Mouse (Mus musculus) CH12.LX (cell line): ENCODE results near the gene Dab1. TPM values are rescaled to one million over a fixed set of nuclear protein-coding genes. Genes with fewer than 3 reads are reported as not detected.

ENCODE experiments used
- DNase-seq: peaks from one replicate; pipeline ENCODE4 v3.0.0-alpha.2; 2013; ENCODE audit errors: extremely low read depth
- H3K27ac ChIP-seq: 2 replicates; pipeline ENCODE4 v1.5.1; 2012; ENCODE audit warnings: low read depth, mild to moderate bottlenecking, control low read depth, moderate library complexity; ENCODE audit not compliant: insufficient read depth
- H3K27me3 ChIP-seq: replicated peaks from 2 replicates; pipeline ENCODE3; 2012; ENCODE audit warnings: inconsistent platforms
- H3K36me3 ChIP-seq, 2 experiments: replicated peaks in 1 of 2; 2 replicates each; pipeline versions ENCODE3 to v1.6.1; 2012; ENCODE audit warnings: inconsistent platforms in 1 of 2, low read length in 1 of 2, mild to moderate bottlenecking in 1 of 2, mixed read lengths in 1 of 2, moderate library complexity in 1 of 2; ENCODE audit not compliant: control insufficient read depth in 1 of 2, insufficient read depth in 1 of 2
- H3K4me1 ChIP-seq, 2 experiments: 2 replicates each; pipeline ENCODE4 v1.6.1; 2012; ENCODE audit warnings: inconsistent platforms in 1 of 2, moderate library complexity in 1 of 2; ENCODE audit not compliant: insufficient read depth in 2 of 2, control insufficient read depth in 1 of 2
- H3K4me2 ChIP-seq: 2 replicates; pipeline ENCODE4 v1.6.1; 2012; ENCODE audit warnings: low read depth, mild to moderate bottlenecking, control low read depth; ENCODE audit not compliant: poor library complexity, insufficient read depth, severe bottlenecking
- H3K4me3 ChIP-seq, 3 experiments: fragments of 150-350 bp in 1 of 3; sonication (generic) in 1 of 3; replicated peaks in 1 of 3; 2 replicates each; pipeline versions ENCODE3 to v1.5.1; 2011 to 2012; ENCODE audit warnings: low read depth in 2 of 3, low read length in 2 of 3, mild to moderate bottlenecking in 2 of 3, moderate library complexity in 2 of 3, control low read depth in 1 of 3, improper control_type of control experiment in 1 of 3, inconsistent platforms in 1 of 3, mixed read lengths in 1 of 3; ENCODE audit not compliant: poor library complexity in 1 of 3
- H3K79me2 ChIP-seq: replicated peaks from 2 replicates; pipeline ENCODE4 v1.6.1; 2012; ENCODE audit warnings: mild to moderate bottlenecking, moderate library complexity; ENCODE audit not compliant: control insufficient read depth, poor library complexity, insufficient read depth, severe bottlenecking; ENCODE audit errors: extremely low read depth
- H3K9ac ChIP-seq: 2 replicates; pipeline ENCODE4 v1.6.1; 2012; ENCODE audit warnings: low read depth, mild to moderate bottlenecking, control low read depth, moderate library complexity; ENCODE audit not compliant: insufficient read depth
- H3K9me3 ChIP-seq: replicated peaks from 2 replicates; pipeline ENCODE3; 2012; ENCODE audit warnings: low read length, inconsistent platforms, mixed read lengths
- CHD1 ChIP-seq: IDR thresholded peaks from 2 replicates; pipeline ENCODE4 v1.6.1; 2012; ENCODE audit warnings: low read depth, low read length, improper control_type of control experiment, inconsistent platforms
- E2F4 ChIP-seq: IDR thresholded peaks from 2 replicates; pipeline ENCODE4 v1.6.1; 2011; ENCODE audit warnings: low read depth, low read length, improper control_type of control experiment; ENCODE audit not compliant: insufficient replicate concordance
- GABPA ChIP-seq: IDR thresholded peaks from 2 replicates; pipeline ENCODE4 v1.6.1; 2012; ENCODE audit warnings: low read depth, low read length, improper control_type of control experiment, inconsistent platforms; ENCODE audit not compliant: insufficient replicate concordance
- JUND ChIP-seq: conservative IDR thresholded peaks from 2 replicates; pipeline ENCODE4 v1.6.1; 2011; ENCODE audit warnings: low read depth, low read length, improper control_type of control experiment
- MAZ ChIP-seq: IDR thresholded peaks from 2 replicates; pipeline ENCODE4 v1.6.1; 2012; ENCODE audit warnings: low read depth, mild to moderate bottlenecking, inconsistent platforms, low read length, improper control_type of control experiment, moderate library complexity
- MEF2A ChIP-seq: IDR thresholded peaks from 2 replicates; pipeline ENCODE4 v1.6.1; 2014; ENCODE audit warnings: low read depth, mild to moderate bottlenecking, inconsistent platforms, low read length, improper control_type of control experiment, borderline replicate concordance
- MYC ChIP-seq: IDR thresholded peaks from 2 replicates; pipeline ENCODE4 v1.6.1; 2011; ENCODE audit warnings: low read depth, mild to moderate bottlenecking, improper control_type of control experiment, low read length
- PAX5 ChIP-seq: IDR thresholded peaks from 2 replicates; pipeline ENCODE4 v1.6.1; 2012; ENCODE audit warnings: low read length, inconsistent platforms, mixed read lengths
- POLR2AphosphoS2 ChIP-seq: IDR thresholded peaks from 2 replicates; pipeline ENCODE4 v1.6.1; 2011; ENCODE audit warnings: low read depth, low read length, improper control_type of control experiment
- SMC3 ChIP-seq: IDR thresholded peaks from 2 replicates; pipeline ENCODE4 v1.6.1; 2011; ENCODE audit warnings: low read depth, low read length, improper control_type of control experiment
- TBP ChIP-seq: conservative IDR thresholded peaks from 2 replicates; pipeline ENCODE4 v1.6.1; 2011; ENCODE audit warnings: low read depth, low read length, improper control_type of control experiment
- USF1 ChIP-seq: IDR thresholded peaks from 2 replicates; pipeline ENCODE4 v1.6.1; 2014; ENCODE audit warnings: low read depth, mild to moderate bottlenecking, inconsistent platforms, low read length, improper control_type of control experiment
- USF2 ChIP-seq: conservative IDR thresholded peaks from 2 replicates; pipeline ENCODE4 v1.6.1; 2011; ENCODE audit warnings: low read depth, low read length, improper control_type of control experiment
- ZC3H11A ChIP-seq: IDR thresholded peaks from 2 replicates; pipeline ENCODE4 v1.6.1; 2012; ENCODE audit warnings: low read depth, mild to moderate bottlenecking, inconsistent platforms, low read length, improper control_type of control experiment
- ZMIZ1 ChIP-seq: IDR thresholded peaks from 2 replicates; pipeline ENCODE4 v1.6.1; 2012; ENCODE audit warnings: low read depth, mild to moderate bottlenecking, inconsistent platforms, low read length, improper control_type of control experiment
- ZNF384 ChIP-seq: IDR thresholded peaks from 2 replicates; pipeline ENCODE4 v1.6.1; 2012; ENCODE audit warnings: low read depth, low read length, improper control_type of control experiment, inconsistent platforms
- dilution Hi-C: fragments of 300-500 bp; cut with MboI; formaldehyde crosslinking; loops from 2 replicates; pipeline ENCODE4 v1.14.3; 2020; ENCODE audit warnings: low sequenced_read_pairs; ENCODE audit not compliant: extremely low pct_unique_long_range_greater_than_20kb, extremely low pct_ligation_motif_present
- in situ Hi-C: fragments of 300-500 bp; cut with MboI; formaldehyde crosslinking; loops from 3 replicates; pipeline ENCODE4 v1.14.3; 2019; ENCODE audit warnings: low sequenced_read_pairs, low pct_ligation_motif_present, low pct_unique_long_range_greater_than_20kb, mixed read lengths
- polyA plus RNA-seq: library from polyadenylated mRNA; unstranded; fragments of >175 nt; gene quantifications from 2 replicates; pipeline ENCODE4 v1.2.1, GENCODE M21; 2012; ENCODE audit warnings: low read depth; ENCODE audit not compliant: insufficient read length
- total RNA-seq, 2 experiments: library from RNA; depleted of rRNA; stranded (reverse); fragments of 300-350 nt in 1 of 2; fragments of >200 nt in 1 of 2; gene quantifications; 2 replicates each; pipeline ENCODE4 v1.2.3; 2012 to 2014

Gene Dab1
- total and polyA plus RNA-seq, 3 experiments, result not detected

DNA sequence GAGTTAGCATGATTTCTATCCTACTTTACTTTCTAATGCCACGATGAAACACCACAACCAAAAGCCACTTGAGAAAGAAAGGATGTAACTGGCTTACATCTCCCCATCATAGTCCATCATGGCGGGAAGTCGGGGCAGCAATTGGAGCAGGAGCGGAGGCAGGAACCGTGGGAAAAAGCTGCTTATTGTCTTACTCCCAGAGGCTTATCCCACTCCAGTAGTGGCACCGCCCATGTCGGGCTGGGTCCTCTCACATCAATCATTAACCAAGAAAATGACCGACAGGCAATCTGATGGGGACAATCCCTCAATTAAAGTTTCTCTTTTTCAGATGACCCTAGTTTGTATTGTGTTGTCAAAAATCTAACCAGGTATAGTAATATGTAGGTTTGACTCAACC is 893.4 kb downstream of the Dab1 start:
- Histone ChIP-seq H3K9me3 (peaks cover 31% of the 10 kb centered on the region), H3K4me3 (no peak overlapping the region), H3K79me2 (no peaks in the 10 kb centered on the region), H3K27ac (no peak overlapping the region), H3K4me1 (no peaks in the 10 kb centered on the region), H3K4me2 (no peak overlapping the region), H3K36me3 (no peaks in the 10 kb centered on the region), H3K27me3 (no peaks in the 10 kb centered on the region), H3K9ac (no peak overlapping the region)
- dilution Hi-C loops, result no loop called here
- in situ Hi-C loops, result no loop called here
- DNase-seq, result no peak
- TF ChIP-seq MYC (no peak), E2F4 (no peak), USF1 (no peak), MEF2A (no peak), GABPA (no peak)

GRCm38 (mm10) chr4:104513622-104514021 is 894.5 kb downstream of the Dab1 start:
- in situ Hi-C loops, result no loop called here
- H3K27ac ChIP-seq, result no peak overlapping the region
- dilution Hi-C loops, result no loop called here
- no peaks in the 10 kb centered on the region for H3K36me3 ChIP-seq
- TF ChIP-seq CHD1 (no peak), MYC (no peak), USF2 (no peak), SMC3 (no peak), ZMIZ1 (no peak), ZC3H11A (no peak), ZNF384 (no peak), PAX5 (no peak), POLR2AphosphoS2 (no peak), TBP (no peak), MAZ (no peak), JUND (no peak)
- H3K9me3 ChIP-seq, result peaks cover 25% of the 10 kb centered on the region
- H3K4me1 ChIP-seq, result no peaks in the 10 kb centered on the region
- no peaks in the 10 kb centered on the region for H3K79me2 ChIP-seq
- DNase-seq, result no peak
- no peaks in the 10 kb centered on the region for H3K27me3 ChIP-seq
- no peak overlapping the region for H3K4me2 ChIP-seq
- H3K4me3 ChIP-seq, result no peak overlapping the region
- H3K9ac ChIP-seq, result no peak overlapping the region
